Mouse (Mus musculus): ENCODE measurements at regions not wholly inside any gene's neighbourhood (a gene's known extent, or its start where the extent isn't known, plus 50 kb on each side); places are given as distances from the start of the nearest gene placed in this dataset.

GRCm38 (mm10) chr3:8036697-8037096 is 1416.5 kb upstream of the 1700008P02Rik start:
- TF ChIP-seq CTCF (IDR thresholded peaks at IDR 0.05; ENCODE audit: borderline replicate concordance, extremely low read depth, insufficient read depth, insufficient read length) (no peak), POLR2A (IDR thresholded peaks at IDR 0.05; ENCODE audit: borderline replicate concordance, extremely low read depth, insufficient read depth, insufficient read length, poor library complexity, severe bottlenecking) (no peak)
